Mouse (Mus musculus): ENCODE results near the gene Gm21637. TPM values are rescaled to one million over a fixed set of nuclear protein-coding genes. Genes with fewer than 3 reads are reported as not detected.

Gene Gm21637
- not detected in 2 replicates for polyA plus RNA-seq (2012; rRNA removed)

DNA sequence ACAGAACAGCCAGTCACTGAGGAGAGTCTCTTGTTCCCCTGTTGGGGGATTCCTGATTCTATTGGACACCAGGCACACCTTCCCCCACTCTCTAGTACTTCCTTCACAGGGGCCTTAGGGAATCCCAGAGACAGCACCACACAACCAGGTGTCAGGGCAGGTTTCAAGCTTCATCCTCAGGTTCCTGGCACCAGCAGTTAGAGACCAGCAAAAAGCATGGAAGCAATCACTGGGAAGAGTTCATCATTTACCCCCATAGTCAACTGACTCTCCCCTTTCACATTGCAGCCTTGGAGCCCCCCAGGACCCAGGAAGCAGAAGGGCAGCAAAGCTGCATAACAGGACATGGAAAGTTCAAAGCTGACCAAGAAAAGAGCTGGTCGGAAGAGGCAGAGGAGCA is at the start of gene Gm21637:
Gm21637 (plus strand) TSS at position 301 of the 400 bp plus-strand sequence.

Other genes with a start within 250 kb of the Gm21637 start
- not detected in 2 replicates for gene Btbd35f25, start 244.9 kb upstream of the Gm21637 start, polyA plus RNA-seq (2012; rRNA removed)
- not detected in 2 replicates for gene Btbd35f22, start 85.8 kb downstream of the Gm21637 start, polyA plus RNA-seq (2012; rRNA removed)

All from central nervous system, embryonic 18 days (tissue).